Mouse (Mus musculus): Measurements from ENCODE around the gene 1810055G02Rik. TPM values are rescaled to one million over a fixed set of nuclear protein-coding genes. Genes with fewer than 3 reads are reported as not detected.

The 1810055G02Rik gene
- total RNA-seq (2015; ENCODE audit: low replicate concordance) = 8.3 and 8.6 TPM in 2 replicates
- total RNA-seq (2017; ENCODE audit: low replicate concordance) = 2.5 and 4.0 TPM in 2 replicates

- ATAC-seq (replicated peaks; ENCODE audit: low FRiP score, poor library complexity, severe bottlenecking) = peak; percentile 99
Observed at GRCm38 (mm10) chr19:3708078-3709012, at the start of gene 1810055G02Rik. Gene 1810055G02Rik (plus strand): TSS chr19:3708293.

GRCm38 (mm10) chr19:3665510-3665909, 42.6 kb upstream of the 1810055G02Rik start:
- ATAC-seq (replicated peaks; ENCODE audit: low FRiP score, poor library complexity, severe bottlenecking) = no peak

- ATAC-seq (replicated peaks; ENCODE audit: low FRiP score, poor library complexity, severe bottlenecking) = no peak
Observed at GRCm38 (mm10) chr19:3666632-3667031, 41.5 kb upstream of the 1810055G02Rik start.

GRCm38 (mm10) chr19:3667155-3667895, 40.8 kb upstream of the 1810055G02Rik start:
- ATAC-seq (replicated peaks; ENCODE audit: low FRiP score, poor library complexity, severe bottlenecking) = no peak

- ATAC-seq (replicated peaks; ENCODE audit: low FRiP score, poor library complexity, severe bottlenecking) = no peak
Observed at GRCm38 (mm10) chr19:3667979-3668378, 40.1 kb upstream of the 1810055G02Rik start.

- ATAC-seq (replicated peaks; ENCODE audit: low FRiP score, poor library complexity, severe bottlenecking) = no peak
Observed at GRCm38 (mm10) chr19:3668551-3668950, 39.5 kb upstream of the 1810055G02Rik start.

GRCm38 (mm10) chr19:3669100-3669499, 39.0 kb upstream of the 1810055G02Rik start:
- no peak for ATAC-seq (replicated peaks; ENCODE audit: low FRiP score, poor library complexity, severe bottlenecking)

GRCm38 (mm10) chr19:3673149-3673548, 34.9 kb upstream of the 1810055G02Rik start:
- ATAC-seq (replicated peaks; ENCODE audit: low FRiP score, poor library complexity, severe bottlenecking) = no peak

- ATAC-seq (replicated peaks; ENCODE audit: low FRiP score, poor library complexity, severe bottlenecking) = no peak
Observed at GRCm38 (mm10) chr19:3674122-3674855, 33.8 kb upstream of the 1810055G02Rik start.

- no peak for ATAC-seq (replicated peaks; ENCODE audit: low FRiP score, poor library complexity, severe bottlenecking)
Observed at GRCm38 (mm10) chr19:3680732-3681131, 27.4 kb upstream of the 1810055G02Rik start.

- no peak for ATAC-seq (replicated peaks; ENCODE audit: low FRiP score, poor library complexity, severe bottlenecking)
Observed at GRCm38 (mm10) chr19:3681310-3681934, 26.7 kb upstream of the 1810055G02Rik start.

GRCm38 (mm10) chr19:3684414-3684813, 23.7 kb upstream of the 1810055G02Rik start:
- ATAC-seq (replicated peaks; ENCODE audit: low FRiP score, poor library complexity, severe bottlenecking) = no peak

- no peak for ATAC-seq (replicated peaks; ENCODE audit: low FRiP score, poor library complexity, severe bottlenecking)
Observed at GRCm38 (mm10) chr19:3684957-3685580, 23.0 kb upstream of the 1810055G02Rik start.

- ATAC-seq (replicated peaks; ENCODE audit: low FRiP score, poor library complexity, severe bottlenecking) = no peak
Observed at GRCm38 (mm10) chr19:3685611-3686214, 22.4 kb upstream of the 1810055G02Rik start.

GRCm38 (mm10) chr19:3686215-3686894, 21.7 kb upstream of the 1810055G02Rik start, which contains the start of gene Lrp5:
Gene Lrp5 (minus strand): TSS chr19:3686564.
- ATAC-seq (replicated peaks; ENCODE audit: low FRiP score, poor library complexity, severe bottlenecking) = no peak

- no peak for ATAC-seq (replicated peaks; ENCODE audit: low FRiP score, poor library complexity, severe bottlenecking)
Observed at GRCm38 (mm10) chr19:3687676-3688171, 20.4 kb upstream of the 1810055G02Rik start.

- no peak for ATAC-seq (replicated peaks; ENCODE audit: low FRiP score, poor library complexity, severe bottlenecking)
Observed at GRCm38 (mm10) chr19:3691337-3691736, 16.8 kb upstream of the 1810055G02Rik start.

Measured in erythroblast, adult 5-6 weeks (primary cell).